Mouse (Mus musculus) MEL (cell line): ENCODE measurements around the gene Tmem255a. TPM values are rescaled to one million over a fixed set of nuclear protein-coding genes. Genes with fewer than 3 reads are reported as not detected.

Experiments
- DNase-seq: peaks from one replicate; pipeline ENCODE4 v3.0.0; 2011; ENCODE audit warnings: low read depth, low spot score
- H3K27ac ChIP-seq: 2 replicates; pipeline ENCODE4 v1.5.1; 2012; ENCODE audit warnings: low read depth, mild to moderate bottlenecking, control low read depth, low read length, moderate library complexity; ENCODE audit not compliant: control insufficient read depth
- H3K27me3 ChIP-seq, 2 experiments: fragments of 150-350 bp in 1 of 2; sonication (generic) in 1 of 2; 2 replicates each; pipeline ENCODE4 v1.6.1; 2012; ENCODE audit warnings: low read length in 2 of 2, mild to moderate bottlenecking in 2 of 2, improper control_type of control experiment in 1 of 2, moderate library complexity in 1 of 2; ENCODE audit not compliant: insufficient read depth in 2 of 2, control insufficient read depth in 1 of 2
- H3K36me3 ChIP-seq, 2 experiments: 2 replicates each; pipeline ENCODE4 v1.6.1; 2012 to 2014; ENCODE audit warnings: low read length in 2 of 2, improper control_type of control experiment in 1 of 2, inconsistent platforms in 1 of 2, mild to moderate bottlenecking in 1 of 2; ENCODE audit not compliant: insufficient read depth in 2 of 2, control insufficient read depth in 1 of 2
- H3K4me1 ChIP-seq, 2 experiments: fragments of 150-350 bp in 1 of 2; sonication (generic) in 1 of 2; 2 replicates each; pipeline ENCODE4 v1.6.1; 2012; ENCODE audit warnings: low read length in 2 of 2, improper control_type of control experiment in 1 of 2, mild to moderate bottlenecking in 1 of 2; ENCODE audit not compliant: insufficient read depth in 2 of 2, control insufficient read depth in 1 of 2
- H3K4me3 ChIP-seq, 2 experiments: fragments of 150-350 bp in 1 of 2; sonication (generic) in 1 of 2; 2 replicates each; pipeline ENCODE4 v1.5.1; 2012; ENCODE audit warnings: low read depth in 2 of 2, low read length in 2 of 2, mild to moderate bottlenecking in 2 of 2, moderate library complexity in 2 of 2, control low read depth in 1 of 2, improper control_type of control experiment in 1 of 2; ENCODE audit not compliant: control insufficient read depth in 1 of 2, insufficient read depth in 1 of 2
- H3K79me2 ChIP-seq: 2 replicates; pipeline ENCODE4 v1.6.1; 2012; ENCODE audit warnings: mild to moderate bottlenecking, low read length, moderate library complexity; ENCODE audit not compliant: control insufficient read depth, poor library complexity, insufficient read depth
- H3K9ac ChIP-seq: 2 replicates; pipeline ENCODE4 v1.6.1; 2012; ENCODE audit warnings: low read depth, mild to moderate bottlenecking, control low read depth, low read length, moderate library complexity; ENCODE audit not compliant: control insufficient read depth, poor library complexity, severe bottlenecking
- H3K9me3 ChIP-seq: fragments of 150-350 bp; sonication (generic); replicated peaks from 2 replicates; pipeline ENCODE4 v1.6.1; 2012; ENCODE audit warnings: mild to moderate bottlenecking, low read length, improper control_type of control experiment, moderate library complexity; ENCODE audit not compliant: insufficient read depth
- BHLHE40 ChIP-seq: IDR thresholded peaks from 2 replicates; pipeline ENCODE4 v1.6.1; 2012; ENCODE audit warnings: low read depth, mild to moderate bottlenecking, inconsistent platforms, low read length, improper control_type of control experiment, borderline replicate concordance
- CHD1 ChIP-seq: IDR thresholded peaks from 2 replicates; pipeline ENCODE4 v1.6.1; 2012; ENCODE audit warnings: low read depth, mild to moderate bottlenecking, inconsistent platforms, low read length, improper control_type of control experiment
- CTCF ChIP-seq, 3 experiments: IDR thresholded peaks in 2 of 3; conservative IDR thresholded peaks in 1 of 3; 2 replicates each; pipeline ENCODE4 v1.5.1; 2011 to 2012; ENCODE audit warnings: low read length in 3 of 3, low read depth in 2 of 3, mild to moderate bottlenecking in 2 of 3, improper control_type of control experiment in 1 of 3, inconsistent platforms in 1 of 3, mixed read lengths in 1 of 3, moderate library complexity in 1 of 3; ENCODE audit not compliant: control insufficient read depth in 1 of 3, insufficient read depth in 1 of 3, poor library complexity in 1 of 3, severe bottlenecking in 1 of 3
- E2F4 ChIP-seq: IDR thresholded peaks from 2 replicates; pipeline ENCODE4 v1.6.1; 2011; ENCODE audit warnings: low read depth, low read length, improper control_type of control experiment, borderline replicate concordance
- ELF1 ChIP-seq: IDR thresholded peaks from 2 replicates; pipeline ENCODE4 v1.6.1; 2014; ENCODE audit warnings: low read depth, mild to moderate bottlenecking, inconsistent platforms, low read length, improper control_type of control experiment, moderate library complexity
- ETS1 ChIP-seq: IDR thresholded peaks from 2 replicates; pipeline ENCODE4 v1.6.1; 2012; ENCODE audit warnings: low read depth, mild to moderate bottlenecking, inconsistent platforms, low read length, improper control_type of control experiment, moderate library complexity
- GABPA ChIP-seq: IDR thresholded peaks from 2 replicates; pipeline ENCODE4 v1.6.1; 2012; ENCODE audit warnings: low read depth, mild to moderate bottlenecking, inconsistent platforms, low read length, improper control_type of control experiment, moderate library complexity
- GATA1 ChIP-seq: IDR thresholded peaks from 2 replicates; pipeline ENCODE4 v1.6.1; 2011; ENCODE audit warnings: low read depth, low read length, improper control_type of control experiment
- HCFC1 ChIP-seq: IDR thresholded peaks from 2 replicates; pipeline ENCODE4 v1.6.1; 2012; ENCODE audit warnings: low read depth, mild to moderate bottlenecking, inconsistent platforms, low read length, improper control_type of control experiment, moderate library complexity
- KAT2A ChIP-seq: conservative IDR thresholded peaks from 2 replicates; pipeline ENCODE4 v1.6.1; 2012; ENCODE audit warnings: low read depth, low read length, improper control_type of control experiment, inconsistent platforms
- MEF2A ChIP-seq: IDR thresholded peaks from 2 replicates; pipeline ENCODE4 v1.6.1; 2014; ENCODE audit warnings: low read depth, mild to moderate bottlenecking, inconsistent platforms, low read length, improper control_type of control experiment; ENCODE audit not compliant: poor library complexity, insufficient replicate concordance, severe bottlenecking; ENCODE audit errors: extremely low read depth
- MYB ChIP-seq: IDR thresholded peaks from 2 replicates; pipeline ENCODE4 v1.6.1; 2011; ENCODE audit warnings: mild to moderate bottlenecking, low read depth, low read length, improper control_type of control experiment
- MYC ChIP-seq: IDR thresholded peaks from 2 replicates; pipeline ENCODE4 v1.6.1; 2011; ENCODE audit warnings: low read depth, mild to moderate bottlenecking, low read length, improper control_type of control experiment, moderate library complexity
- NRF1 ChIP-seq: IDR thresholded peaks from 2 replicates; pipeline ENCODE4 v1.6.1; 2014; ENCODE audit warnings: low read depth, mild to moderate bottlenecking, inconsistent platforms, low read length, improper control_type of control experiment, moderate library complexity; ENCODE audit not compliant: poor library complexity, insufficient read depth, severe bottlenecking
- POLR2A ChIP-seq, 2 experiments: IDR thresholded peaks; 2 replicates each; pipeline ENCODE4 v1.6.1; 2011 to 2012; ENCODE audit warnings: low read length in 2 of 2, mild to moderate bottlenecking in 2 of 2, control low read depth in 1 of 2, improper control_type of control experiment in 1 of 2, low read depth in 1 of 2, moderate library complexity in 1 of 2; ENCODE audit not compliant: control insufficient read depth in 1 of 2, insufficient read depth in 1 of 2, poor library complexity in 1 of 2
- POLR2AphosphoS5 ChIP-seq: IDR thresholded peaks from 2 replicates; pipeline ENCODE4 v1.6.1; 2012; ENCODE audit warnings: low read depth, borderline replicate concordance, mild to moderate bottlenecking, inconsistent platforms, low read length, moderate library complexity, mixed read lengths
- RAD21 ChIP-seq: IDR thresholded peaks from 2 replicates; pipeline ENCODE4 v1.6.1; 2011; ENCODE audit warnings: mild to moderate bottlenecking, low read depth, low read length, improper control_type of control experiment
- SMC3 ChIP-seq: IDR thresholded peaks from 2 replicates; pipeline ENCODE4 v1.6.1; 2011; ENCODE audit warnings: low read depth, low read length, improper control_type of control experiment
- TAL1 ChIP-seq: IDR thresholded peaks from 2 replicates; pipeline ENCODE4 v1.6.1; 2012; ENCODE audit warnings: mild to moderate bottlenecking, inconsistent platforms, low read length, moderate library complexity, mixed read lengths
- TCF12 ChIP-seq: IDR thresholded peaks from 2 replicates; pipeline ENCODE4 v1.6.1; 2014; ENCODE audit warnings: low read depth, mild to moderate bottlenecking, inconsistent platforms, low read length, improper control_type of control experiment, moderate library complexity
- UBTF ChIP-seq: IDR thresholded peaks from 2 replicates; pipeline ENCODE4 v1.6.1; 2012; ENCODE audit warnings: low read depth, mild to moderate bottlenecking, inconsistent platforms, low read length, improper control_type of control experiment, moderate library complexity, borderline replicate concordance; ENCODE audit not compliant: insufficient read depth
- USF1 ChIP-seq: IDR thresholded peaks from 2 replicates; pipeline ENCODE4 v1.6.1; 2014; ENCODE audit warnings: low read depth, mild to moderate bottlenecking, inconsistent platforms, low read length, improper control_type of control experiment, moderate library complexity
- USF2 ChIP-seq, 2 experiments: IDR thresholded peaks; 2 replicates each; pipeline ENCODE4 v1.6.1; 2011 to 2012; ENCODE audit warnings: improper control_type of control experiment in 2 of 2, low read length in 2 of 2, borderline replicate concordance in 1 of 2, inconsistent platforms in 1 of 2, low read depth in 1 of 2, mild to moderate bottlenecking in 1 of 2; ENCODE audit not compliant: insufficient read depth in 1 of 2
- ZC3H11A ChIP-seq: IDR thresholded peaks from 2 replicates; pipeline ENCODE4 v1.6.1; 2012; ENCODE audit warnings: low read depth, mild to moderate bottlenecking, inconsistent platforms, low read length, improper control_type of control experiment
- ZKSCAN1 ChIP-seq: IDR thresholded peaks from 2 replicates; pipeline ENCODE4 v1.6.1; 2012; ENCODE audit warnings: low read depth, mild to moderate bottlenecking, inconsistent platforms, low read length, improper control_type of control experiment, moderate library complexity
- ZNF384 ChIP-seq: IDR thresholded peaks from 2 replicates; pipeline ENCODE4 v1.6.1; 2012; ENCODE audit warnings: low read depth, mild to moderate bottlenecking, inconsistent platforms, low read length, improper control_type of control experiment
- polyA plus RNA-seq, 2 experiments: library from polyadenylated mRNA; stranded (reverse) in 1 of 2; unstranded in 1 of 2; fragments of >175 nt in 1 of 2; fragments of >200 nt in 1 of 2; gene quantifications; 2 replicates each; pipeline versions ENCODE4 v1.2.1 to v1.2.4; 2012; ENCODE audit warnings: low replicate concordance in 2 of 2, low read depth in 1 of 2; ENCODE audit not compliant: insufficient read length in 2 of 2, insufficient read depth in 1 of 2, missing spikeins in 1 of 2
- total RNA-seq: library from RNA; depleted of rRNA; stranded (reverse); fragments of 300-350 nt; gene quantifications from 2 replicates; pipeline ENCODE4 v1.2.3, GENCODE M21; 2012

Gene Tmem255a
- total and polyA plus RNA-seq, 3 experiments = 0.15 TPM; not detected in 2

DNA sequence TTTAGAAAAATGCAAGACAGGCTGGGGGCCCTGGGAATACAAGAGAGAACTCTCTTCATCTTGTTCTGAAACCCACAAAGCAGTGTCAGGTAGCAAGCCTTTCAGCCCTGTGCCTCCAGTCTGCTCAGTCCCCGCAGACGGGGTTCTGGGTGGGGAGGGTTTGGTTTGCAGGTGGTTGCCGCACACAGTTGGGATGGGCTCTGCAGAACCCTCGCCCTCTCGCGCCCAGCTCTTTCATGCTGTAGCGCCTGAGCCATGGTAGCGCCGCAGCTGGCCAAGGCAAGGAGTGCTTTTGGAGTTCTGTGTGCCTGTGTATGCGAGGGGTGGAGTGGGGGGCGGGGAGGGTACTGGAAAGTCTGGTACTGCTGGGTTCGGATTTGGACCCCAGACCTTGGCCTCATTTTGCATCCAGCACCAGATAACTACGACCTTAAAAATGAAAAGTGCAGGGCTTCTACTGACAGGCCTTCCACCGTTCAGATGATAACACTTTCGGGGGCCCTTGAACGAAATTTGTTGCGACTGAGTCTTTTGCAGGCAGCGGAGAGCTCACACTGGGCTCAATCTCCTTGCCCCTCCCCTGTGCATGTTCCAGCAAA lies 1.8 kb downstream of the Tmem255a start:
- DNase-seq = no peak
- H3K4me3 ChIP-seq = no peak overlapping the region
- H3K9me3 ChIP-seq = no peaks in the 10 kb centered on the region
- no peaks in the 10 kb centered on the region; a peak in 1 of 4 replicates for H3K27me3 ChIP-seq
- H3K36me3 ChIP-seq = no peaks in the 10 kb centered on the region
- no peak overlapping the region for H3K27ac ChIP-seq
- no peak overlapping the region for H3K9ac ChIP-seq
- no peaks in the 10 kb centered on the region for H3K79me2 ChIP-seq
- TF ChIP-seq MYB (no peak), HCFC1 (no peak), USF1 (no peak), ELF1 (no peak), USF2 (IDR thresholded peaks at IDR 0.05; ENCODE audit: borderline replicate concordance in 1 of 2, insufficient read depth in 1 of 2, low read depth in 1 of 2, low read length in 2 of 2) (no peak), ETS1 (no peak), MEF2A (no peak), RAD21 (no peak), POLR2AphosphoS5 (no peak), BHLHE40 (no peak), CHD1 (no peak), TCF12 (no peak), E2F4 (no peak), TAL1 (no peak), KAT2A (no peak), ZNF384 (no peak), ZKSCAN1 (no peak)
- no peaks in the 10 kb centered on the region for H3K4me1 ChIP-seq

DNA sequence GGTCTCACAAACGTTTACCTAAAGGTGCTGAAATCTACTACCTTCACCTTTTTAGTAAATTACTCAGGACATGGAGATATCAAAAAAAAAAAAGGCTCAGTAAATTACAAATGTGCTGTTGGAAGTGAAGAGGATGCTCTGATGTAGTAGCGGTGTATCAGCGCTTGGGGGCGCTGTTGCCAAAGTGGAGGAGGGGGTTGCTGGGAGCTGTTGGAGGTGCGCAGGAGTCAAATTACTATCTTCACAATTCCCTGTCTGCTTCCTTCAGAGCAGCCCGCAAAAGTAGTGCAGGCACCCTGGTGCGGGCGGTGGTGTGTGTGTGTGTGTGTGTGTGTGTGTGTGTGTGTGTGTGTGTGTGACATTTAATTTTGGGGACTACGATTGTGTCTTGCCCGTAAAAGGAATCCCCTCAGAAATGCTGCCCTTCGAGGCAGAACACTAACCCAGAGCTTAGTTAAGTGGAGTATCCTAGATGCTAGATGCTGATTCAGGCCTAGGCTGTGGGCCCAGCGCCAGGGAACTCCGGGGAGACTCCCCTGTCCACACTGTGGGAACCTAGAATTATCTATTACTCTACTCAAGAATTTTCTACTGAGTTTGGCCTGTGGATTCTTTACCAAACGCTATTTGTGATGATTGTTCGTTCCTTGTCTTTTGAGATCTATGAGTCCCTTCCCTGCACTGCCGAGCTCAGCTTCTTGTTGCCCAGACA lies 2.4 kb downstream of the Tmem255a start:
- H3K4me3 ChIP-seq = no peak overlapping the region
- H3K9ac ChIP-seq = no peak overlapping the region
- no peaks in the 10 kb centered on the region for H3K36me3 ChIP-seq
- no peak overlapping the region for H3K27ac ChIP-seq
- H3K4me1 ChIP-seq = no peaks in the 10 kb centered on the region
- H3K27me3 ChIP-seq = no peaks in the 10 kb centered on the region; a peak in 1 of 4 replicates
- H3K79me2 ChIP-seq = no peaks in the 10 kb centered on the region
- TF ChIP-seq ETS1 = no peak
- TF ChIP-seq NRF1 = no peak
- TF ChIP-seq GABPA = no peak
- TF ChIP-seq ZC3H11A = peak; percentile 33
- TF ChIP-seq RAD21 = peak; percentile 69
- no peak for TF ChIP-seq HCFC1
- TF ChIP-seq E2F4 = no peak
- TF ChIP-seq POLR2A (IDR thresholded peaks at IDR 0.05; ENCODE audit: control insufficient read depth in 1 of 2, insufficient read depth in 1 of 2, low read depth in 1 of 2, low read length in 2 of 2, poor library complexity in 1 of 2) = no peak
- peak; percentile 53 to 75 (median 61) for TF ChIP-seq CTCF (IDR thresholded peaks at IDR 0.05 in 2 of 3, conservative IDR thresholded peaks at IDR 0.05 in 1 of 3; ENCODE audit: control insufficient read depth in 1 of 3, insufficient read depth in 1 of 3, low read depth in 2 of 3, low read length in 3 of 3, poor library complexity in 1 of 3, severe bottlenecking in 1 of 3)
- TF ChIP-seq SMC3 = peak; percentile 50
- TF ChIP-seq CHD1 = no peak
- TF ChIP-seq UBTF = no peak
- no peak for TF ChIP-seq MYC
- no peak for TF ChIP-seq GATA1
- TF ChIP-seq, all 39 proteins: peak for 4
- DNase-seq = peak; percentile 30
- no peaks in the 10 kb centered on the region for H3K9me3 ChIP-seq
